Mouse (Mus musculus): ENCODE results near the gene Cfl1. TPM values are rescaled to one million over a fixed set of nuclear protein-coding genes. Genes with fewer than 3 reads are reported as not detected.
A peak's percentile ranks its signal among the peaks of the same experiment; 100 is the strongest.
"Not testable (repeated sequence)": the region's sequence is repeated elsewhere in the genome, so short reads cannot be mapped to it uniquely, and the experiment has no call there.

The Cfl1 gene
- polyA plus RNA-seq, 1 experiment from 2014 or later = 3,233 TPM

DNA sequence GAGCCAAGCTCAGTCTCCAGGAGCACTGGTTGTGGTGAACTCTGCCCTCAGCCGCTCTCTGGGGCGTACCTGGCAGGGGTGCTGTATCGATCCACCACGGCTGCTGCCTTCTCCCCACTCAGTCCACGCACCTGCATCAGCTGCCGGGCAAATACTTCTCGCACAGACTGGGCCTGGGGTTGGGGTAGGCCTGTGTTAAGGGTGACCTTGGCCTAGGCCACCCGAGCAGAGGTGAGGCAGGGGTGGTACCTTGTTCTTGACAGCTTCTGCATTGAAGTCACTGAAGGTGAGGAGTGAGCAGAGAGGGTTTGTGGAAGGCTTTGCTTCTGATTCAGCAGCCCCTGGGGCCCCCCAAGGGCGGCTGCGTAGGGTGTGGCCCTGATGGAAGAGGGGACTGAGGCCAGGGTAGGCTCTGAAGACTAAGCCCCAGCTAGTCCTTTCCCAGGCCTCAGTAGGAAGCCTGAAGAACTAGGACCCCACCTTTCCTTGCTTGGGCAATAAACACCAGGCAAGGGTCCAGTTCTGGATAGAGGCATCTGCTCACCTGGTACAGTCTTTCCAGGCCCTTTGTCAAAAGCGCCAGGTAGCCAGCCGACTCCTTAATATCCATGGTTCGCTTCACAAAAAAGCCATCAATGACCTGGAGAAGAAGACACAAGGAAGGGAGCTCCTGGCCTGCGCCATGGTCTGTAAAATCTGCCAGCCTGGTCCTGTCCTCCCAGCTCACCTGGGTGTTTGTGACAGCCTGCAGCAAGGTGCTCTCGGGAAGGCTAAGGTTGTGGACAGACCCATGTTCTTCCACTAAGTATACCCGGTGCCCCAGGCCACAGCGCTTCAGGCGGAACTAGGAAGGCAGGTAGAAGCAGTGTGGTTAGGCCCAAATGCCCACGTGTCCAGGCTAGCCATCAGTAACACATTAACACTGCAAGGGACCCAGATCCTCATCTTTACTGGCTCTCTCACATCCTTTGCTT, 6.6 kb upstream of the Cfl1 start:
- Histone ChIP-seq H3K9me3 (replicated peaks) (no peaks in the 10 kb centered on the region), H3K4me2 (no peak overlapping the region), H3K4me3 (replicated peaks) (no peak overlapping the region), H3K27me3 (replicated peaks) (no peaks in the 10 kb centered on the region), H3K4me1 (peaks cover 21% of the 10 kb centered on the region), H3K9ac (replicated peaks) (no peak overlapping the region), H3K36me3 (peaks cover 58% of the 10 kb centered on the region), H3K27ac (replicated peaks) (no peak overlapping the region)
- ATAC-seq (ENCODE audit: low FRiP score) = no peak
- WGBS = 95% methylated on average over 19 of the region's 19 CpGs

GRCm38 (mm10) chr19:5484496-5484895, 5.8 kb upstream of the Cfl1 start:
- WGBS = 89% methylated on average over 5 of the region's 5 CpGs
- H3K4me1 ChIP-seq = peaks cover 29% of the 10 kb centered on the region
- no peak overlapping the region for H3K4me2 ChIP-seq
- ATAC-seq (ENCODE audit: low FRiP score) = no peak
- peaks cover 52% of the 10 kb centered on the region for H3K36me3 ChIP-seq
- no peak overlapping the region for H3K9ac ChIP-seq (replicated peaks)
- H3K9me3 ChIP-seq (replicated peaks) = no peaks in the 10 kb centered on the region
- H3K4me3 ChIP-seq (replicated peaks) = no peak overlapping the region
- no peak overlapping the region for H3K27ac ChIP-seq (replicated peaks)
- no peaks in the 10 kb centered on the region for H3K27me3 ChIP-seq (replicated peaks)

DNA sequence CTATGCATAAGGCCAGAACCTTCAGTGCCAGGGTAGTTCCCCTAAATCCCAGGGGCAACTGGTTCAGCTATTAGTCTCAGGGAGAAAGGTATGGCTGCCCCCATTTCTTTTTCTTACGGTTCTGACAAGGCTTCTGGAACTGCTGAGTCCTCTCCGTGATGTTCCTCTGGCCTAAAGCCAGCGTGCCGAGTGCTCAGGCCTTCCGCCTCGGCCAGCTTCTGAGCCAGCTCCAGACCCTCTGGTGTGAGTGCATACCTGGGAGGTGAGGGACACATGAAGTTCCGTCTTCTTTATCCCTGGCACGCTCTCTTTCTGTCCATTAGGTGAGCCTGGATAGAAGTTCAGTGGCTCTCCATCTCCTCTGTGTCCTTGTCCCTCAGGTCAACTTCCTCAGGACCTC, 4.9 kb upstream of the Cfl1 start:
- H3K4me1 ChIP-seq = peaks cover 35% of the 10 kb centered on the region
- no peak overlapping the region for H3K4me2 ChIP-seq
- no peak for ATAC-seq (ENCODE audit: low FRiP score)
- H3K36me3 ChIP-seq = peaks cover 44% of the 10 kb centered on the region
- 95% methylated on average over 8 of the region's 8 CpGs for WGBS
- H3K9ac ChIP-seq (replicated peaks) = no peak overlapping the region
- no peak overlapping the region for H3K27ac ChIP-seq (replicated peaks)
- no peak overlapping the region for H3K4me3 ChIP-seq (replicated peaks)
- H3K9me3 ChIP-seq (replicated peaks) = no peaks in the 10 kb centered on the region
- H3K27me3 ChIP-seq (replicated peaks) = no peaks in the 10 kb centered on the region

DNA sequence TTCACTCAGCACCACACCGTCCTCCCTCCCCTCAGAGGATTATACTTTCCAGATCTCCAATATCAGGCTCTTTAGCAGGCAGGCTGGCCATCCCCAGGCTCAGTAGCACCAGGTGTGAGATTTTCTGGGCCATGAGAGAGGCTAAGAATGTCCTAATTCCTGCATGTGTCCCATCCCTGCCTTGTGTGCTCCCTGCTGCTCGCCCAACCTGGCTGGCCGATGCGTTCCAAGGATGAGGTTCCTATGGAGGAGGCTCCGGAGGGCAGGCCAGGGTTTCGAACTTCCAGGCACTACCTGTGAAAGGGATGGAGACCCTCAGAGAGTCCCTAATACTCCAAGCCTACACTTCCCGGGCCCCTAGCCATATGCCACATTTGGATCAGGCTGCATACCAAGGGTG, 4.4 kb upstream of the Cfl1 start:
- WGBS = 94% methylated on average over 7 of the region's 7 CpGs
- ATAC-seq (ENCODE audit: low FRiP score) = no peak

GRCm38 (mm10) chr19:5486286-5486685, 4.0 kb upstream of the Cfl1 start:
- Histone ChIP-seq H3K4me2 (0 out of 2 replicates have a peak overlapping the region, but pooled peaks have one; percentile 85), H3K4me1 (peaks cover 35% of the 10 kb centered on the region), H3K9me3 (replicated peaks) (no peaks in the 10 kb centered on the region), H3K36me3 (peaks cover 42% of the 10 kb centered on the region), H3K27ac (replicated peaks) (no peak overlapping the region), H3K9ac (replicated peaks) (no peak overlapping the region), H3K27me3 (replicated peaks) (no peaks in the 10 kb centered on the region), H3K4me3 (replicated peaks) (no peak overlapping the region)
- WGBS = 88% methylated on average over 8 of the region's 8 CpGs
- no peak for ATAC-seq (ENCODE audit: low FRiP score)

More for the DNA sequence above, 4.4 kb upstream of the Cfl1 start:
- Histone ChIP-seq H3K27ac (replicated peaks) (no peak overlapping the region), H3K4me3 (replicated peaks) (no peak overlapping the region), H3K9me3 (replicated peaks) (no peaks in the 10 kb centered on the region), H3K9ac (replicated peaks) (no peak overlapping the region), H3K4me1 (peaks cover 35% of the 10 kb centered on the region), H3K27me3 (replicated peaks) (no peaks in the 10 kb centered on the region), H3K36me3 (peaks cover 44% of the 10 kb centered on the region), H3K4me2 (no peak overlapping the region)

GRCm38 (mm10) chr19:5486771-5487170, 3.5 kb upstream of the Cfl1 start:
- H3K9ac ChIP-seq (replicated peaks) = no peak overlapping the region
- WGBS = 88% methylated on average over 4 of the region's 4 CpGs

DNA sequence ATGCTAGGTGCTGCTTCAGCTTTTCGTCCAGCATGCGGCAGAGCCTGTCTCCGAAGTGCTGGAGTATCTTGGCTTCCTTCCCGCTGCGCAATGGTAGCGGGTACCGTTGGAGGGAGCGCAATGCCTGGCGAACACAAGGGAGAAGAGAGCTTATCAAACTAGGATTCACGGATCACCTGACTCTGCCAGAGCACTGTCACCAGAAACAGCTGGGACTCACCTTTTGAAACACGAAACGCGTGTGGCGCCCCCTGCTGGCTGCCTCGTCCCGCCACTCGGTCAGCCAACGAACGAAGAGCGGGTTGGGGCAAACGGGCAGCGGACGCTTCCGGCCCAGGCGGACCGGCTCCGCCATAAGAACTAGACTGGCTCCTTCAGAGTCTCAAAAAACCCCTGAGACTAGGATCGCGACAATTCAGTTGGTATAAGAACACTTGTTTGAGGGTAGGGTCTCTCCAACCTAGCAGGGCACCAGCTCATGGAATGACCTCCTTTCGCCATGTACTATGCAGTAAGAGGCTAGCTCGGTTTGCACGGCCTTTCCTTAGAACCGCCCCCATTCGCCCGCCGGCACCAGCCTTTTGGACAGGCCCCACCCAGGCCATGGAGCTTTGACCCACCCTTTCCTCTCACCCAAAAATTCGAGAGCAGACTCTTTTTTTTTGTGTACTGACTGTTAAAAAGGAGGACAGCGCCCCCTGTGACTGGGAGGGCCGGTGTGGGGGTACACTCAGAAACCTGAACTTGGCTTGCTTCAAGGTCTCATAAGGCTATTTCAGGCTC, 2.3 kb upstream of the Cfl1 start, which contains the start of gene Mus81:
Gene Mus81, minus strand, starts transcription at position 635 of the 783 bp plus-strand sequence.
- H3K9me3 ChIP-seq (replicated peaks) = no peaks in the 10 kb centered on the region
- H3K27me3 ChIP-seq (replicated peaks) = no peaks in the 10 kb centered on the region
- peak within 1 kb of the TSS; percentile 85 for H3K4me2 ChIP-seq
- peaks cover 49% of the 10 kb centered on the region for H3K4me1 ChIP-seq
- ATAC-seq (ENCODE audit: low FRiP score) = peak; percentile 58
- peak within 1 kb of the TSS; percentile 63 for H3K4me3 ChIP-seq (replicated peaks)
- peak within 1 kb of the TSS; percentile 99 for H3K27ac ChIP-seq (replicated peaks)
- H3K36me3 ChIP-seq = peaks cover 35% of the 10 kb centered on the region
- under 1% methylated on average over 39 of the region's 39 CpGs for WGBS
- peak within 1 kb of the TSS; percentile 64 for H3K9ac ChIP-seq (replicated peaks)

More at GRCm38 (mm10) chr19:5486771-5487170, 3.5 kb upstream of the Cfl1 start:
- H3K4me1 ChIP-seq = peaks cover 37% of the 10 kb centered on the region
- peaks cover 37% of the 10 kb centered on the region for H3K36me3 ChIP-seq
- peak overlapping the region; percentile 63 for H3K4me3 ChIP-seq (replicated peaks)
- H3K27me3 ChIP-seq (replicated peaks) = no peaks in the 10 kb centered on the region
- H3K9me3 ChIP-seq (replicated peaks) = no peaks in the 10 kb centered on the region
- no peak for ATAC-seq (ENCODE audit: low FRiP score)
- H3K4me2 ChIP-seq = peak overlapping the region; percentile 85
- peak overlapping the region; percentile 99; the same call in 1 of the 2 replicates for H3K27ac ChIP-seq (replicated peaks)

GRCm38 (mm10) chr19:5488878-5489571, 1.2 kb upstream of the Cfl1 start:
- peaks cover 55% of the 10 kb centered on the region for H3K4me1 ChIP-seq
- WGBS = under 1% methylated on average over 26 of the region's 26 CpGs

GRCm38 (mm10) chr19:5489721-5490120, 534 bp upstream of the Cfl1 start:
- WGBS = 55% methylated on average over 10 of the region's 10 CpGs
- Histone ChIP-seq H3K4me3 (replicated peaks) (peak overlapping the region; percentile 98), H3K4me1 (peaks cover 59% of the 10 kb centered on the region), H3K36me3 (peaks cover 35% of the 10 kb centered on the region), H3K4me2 (peak overlapping the region; percentile 85), H3K27ac (replicated peaks) (peak overlapping the region; percentile 99)
- H3K9me3 ChIP-seq (replicated peaks); H3K9ac ChIP-seq (replicated peaks); H3K27me3 ChIP-seq (replicated peaks); ATAC-seq (ENCODE audit: low FRiP score): not testable (repeated sequence)

More at GRCm38 (mm10) chr19:5488878-5489571, 1.2 kb upstream of the Cfl1 start:
- peak overlapping the region; percentile 48 for H3K9ac ChIP-seq (replicated peaks)
- peak overlapping the region; percentile 85 for H3K4me2 ChIP-seq
- peak overlapping the region; percentile 63 for H3K4me3 ChIP-seq (replicated peaks)
- H3K27ac ChIP-seq (replicated peaks) = peak overlapping the region; percentile 99
- ATAC-seq (ENCODE audit: low FRiP score) = peak; percentile 72
- peaks cover 35% of the 10 kb centered on the region for H3K36me3 ChIP-seq
- H3K9me3 ChIP-seq (replicated peaks) = no peaks in the 10 kb centered on the region
- no peaks in the 10 kb centered on the region for H3K27me3 ChIP-seq (replicated peaks)

DNA sequence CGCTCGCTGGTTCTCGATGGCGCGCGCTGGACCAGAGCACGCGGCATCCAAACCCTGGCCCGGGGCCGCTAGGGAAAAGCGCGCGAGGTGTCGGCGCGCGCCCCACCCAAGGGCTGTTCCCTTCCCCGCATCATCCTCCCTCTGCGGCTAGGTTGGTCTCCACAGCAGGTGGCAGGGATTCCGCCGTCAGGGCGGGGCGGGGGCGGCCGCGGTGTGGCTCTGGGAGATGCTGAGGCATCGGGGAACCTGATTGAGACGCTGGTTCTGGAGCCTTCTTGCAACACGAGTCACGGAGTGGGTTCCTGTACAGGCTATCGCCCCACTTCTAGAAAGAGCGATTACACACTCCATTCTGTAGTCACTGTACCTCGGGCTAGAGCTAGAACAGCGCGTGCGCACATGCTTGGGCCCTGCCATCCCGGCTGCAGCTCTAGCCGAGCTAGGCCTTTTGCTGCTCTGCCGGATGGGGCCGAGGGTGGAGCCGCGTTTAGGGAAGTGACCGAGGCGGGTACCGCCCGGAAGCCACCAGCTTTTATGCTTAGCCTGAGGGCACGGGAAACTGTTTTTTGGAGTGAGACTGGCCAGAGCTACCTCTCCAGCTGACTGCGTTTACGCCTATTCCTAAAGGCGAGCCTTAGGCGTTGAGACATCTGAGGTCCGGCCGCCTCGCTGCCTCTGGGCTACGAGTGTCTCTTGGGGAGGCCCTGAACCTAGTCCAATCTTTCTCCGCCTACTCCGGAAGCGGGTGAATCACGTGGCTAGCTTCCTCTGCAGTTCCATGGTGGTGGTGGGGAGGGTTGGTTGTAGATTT, 848 bp downstream of the Cfl1 start:
- H3K9me3 ChIP-seq (replicated peaks) = no peaks in the 10 kb centered on the region
- H3K9ac ChIP-seq (replicated peaks) = peak overlapping the region; percentile 83
- H3K27ac ChIP-seq (replicated peaks) = peak overlapping the region; percentile 99
- peak overlapping the region; percentile 98 for H3K4me3 ChIP-seq (replicated peaks)
- H3K4me2 ChIP-seq = peak overlapping the region; percentile 85
- H3K27me3 ChIP-seq (replicated peaks) = no peaks in the 10 kb centered on the region
- ATAC-seq (ENCODE audit: low FRiP score) = peak; percentile 25
- peaks cover 38% of the 10 kb centered on the region for H3K36me3 ChIP-seq
- under 1% methylated on average over 56 of the region's 59 CpGs for WGBS
- H3K4me1 ChIP-seq = peaks cover 57% of the 10 kb centered on the region
